Mouse (Mus musculus) lung, postnatal 10 days (tissue): ENCODE results near the gene Mtmr12.

Experiments
- DNase-seq: peaks from one replicate; pipeline ENCODE4 v3.0.0; 2021

Mtmr12 gene

GRCm38 (mm10) chr15:12284794-12285534, 80.1 kb downstream of the Mtmr12 start:
- DNase-seq, result peak; percentile 61

DNA sequence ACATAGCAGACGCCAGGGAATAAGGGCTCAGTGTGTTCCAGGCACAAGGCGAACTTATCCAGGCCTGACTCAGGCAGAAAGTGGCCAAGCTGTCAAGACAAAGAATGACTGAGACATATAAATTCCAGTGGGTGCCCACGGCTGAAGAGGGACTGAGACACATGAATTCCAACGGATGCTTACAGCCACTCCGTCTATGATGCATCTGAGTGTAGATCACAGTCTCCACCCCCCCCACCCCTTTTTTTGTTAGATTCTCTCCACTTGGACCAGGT, 80.6 kb downstream of the Mtmr12 start:
- no peak for DNase-seq

DNA sequence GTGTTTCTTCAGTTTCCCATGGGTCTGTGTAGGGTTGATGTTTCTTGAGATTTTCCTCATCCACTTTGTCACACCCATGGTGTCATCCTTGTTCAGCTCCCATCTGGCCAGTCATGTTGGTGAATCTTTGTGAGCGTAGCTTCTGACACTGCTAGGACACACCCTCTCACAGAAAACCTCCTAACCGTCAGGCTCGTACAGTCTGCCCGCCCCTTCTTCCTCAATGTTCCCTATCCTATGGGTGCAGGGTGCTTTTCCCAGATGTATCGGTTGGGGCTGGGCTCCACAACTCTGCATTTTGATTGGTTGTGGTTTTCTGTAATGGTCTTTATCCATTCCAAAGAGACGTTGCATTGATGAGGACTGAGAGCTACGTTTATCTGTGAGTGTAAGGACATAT, 85.5 kb downstream of the Mtmr12 start:
- no peak for DNase-seq

GRCm38 (mm10) chr15:12291757-12292156, 86.9 kb downstream of the Mtmr12 start:
- DNase-seq, result no peak

GRCm38 (mm10) chr15:12296228-12296627, 91.4 kb downstream of the Mtmr12 start:
- no peak for DNase-seq

DNA sequence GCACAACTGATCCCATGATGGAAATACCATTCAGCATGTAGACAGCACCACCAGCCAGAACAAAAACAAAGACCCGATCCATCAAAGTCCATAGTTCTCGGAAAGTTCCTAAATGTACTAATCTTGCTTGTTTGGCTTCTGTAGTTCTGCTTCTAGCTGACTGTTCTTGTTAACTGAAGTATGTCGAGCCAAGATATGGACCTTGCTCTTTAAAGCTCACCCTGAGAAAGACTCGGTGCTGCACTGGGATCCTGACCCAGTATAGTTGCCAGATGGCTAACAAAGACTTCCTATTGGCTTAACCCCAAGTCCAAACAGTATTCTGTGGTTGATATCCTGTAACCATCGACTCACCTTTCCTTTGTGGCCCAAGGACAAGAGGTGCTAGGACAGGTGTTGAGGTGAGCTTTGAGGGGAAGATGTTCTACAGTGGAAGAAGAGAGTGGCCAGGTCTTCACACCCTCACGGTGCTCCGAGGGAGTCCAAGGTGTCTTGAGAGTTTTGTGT, 93.5 kb downstream of the Mtmr12 start:
- no peak for DNase-seq

- DNase-seq, result no peak
Measured at GRCm38 (mm10) chr15:12301771-12302170, 96.9 kb downstream of the Mtmr12 start.

- peak; percentile 27 for DNase-seq
Measured at GRCm38 (mm10) chr15:12306188-12307071, 101.6 kb downstream of the Mtmr12 start.

DNA sequence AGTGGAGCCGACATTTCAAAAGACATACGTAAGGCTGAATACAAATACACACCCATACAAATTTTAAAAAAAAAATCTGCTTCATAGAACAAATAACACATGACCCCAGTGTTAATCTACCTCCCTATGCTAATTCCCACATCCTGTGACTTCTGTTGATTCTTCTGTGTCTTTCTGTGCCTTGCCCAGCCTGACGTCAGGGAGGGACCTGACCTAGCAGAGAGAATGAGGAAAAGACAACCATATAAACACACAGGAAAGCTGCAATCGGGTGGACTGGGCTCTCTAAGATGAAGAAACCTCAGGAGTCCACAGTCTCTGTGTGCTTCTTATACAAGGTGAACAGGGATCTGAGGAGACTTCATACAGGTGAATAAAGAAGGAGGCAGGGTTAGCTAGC, 102.3 kb downstream of the Mtmr12 start:
- DNase-seq, result no peak

DNA sequence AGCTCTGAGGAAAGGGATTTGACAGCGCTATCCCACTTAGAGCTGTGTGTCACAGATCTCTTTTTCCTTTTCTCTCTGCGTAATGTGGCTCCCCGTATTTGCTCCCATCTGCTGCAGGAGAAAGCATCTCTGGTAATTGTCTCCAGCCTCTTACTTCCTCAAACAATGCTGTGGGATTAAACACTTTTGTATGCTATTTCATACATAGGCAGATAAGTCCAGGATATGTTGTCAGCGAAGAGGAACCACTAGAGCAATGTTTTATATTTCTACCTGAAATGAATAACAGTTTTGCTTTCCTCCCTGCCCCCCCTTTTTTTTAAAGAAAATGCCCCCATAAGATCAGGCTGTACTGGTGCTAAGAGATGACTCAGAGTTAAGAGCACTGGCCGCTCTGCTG, 103.7 kb downstream of the Mtmr12 start:
- DNase-seq, result no peak

- no peak for DNase-seq
Measured at GRCm38 (mm10) chr15:12310676-12311075, 105.8 kb downstream of the Mtmr12 start.

GRCm38 (mm10) chr15:12311465-12311864, 106.6 kb downstream of the Mtmr12 start:
- DNase-seq, result no peak

DNA sequence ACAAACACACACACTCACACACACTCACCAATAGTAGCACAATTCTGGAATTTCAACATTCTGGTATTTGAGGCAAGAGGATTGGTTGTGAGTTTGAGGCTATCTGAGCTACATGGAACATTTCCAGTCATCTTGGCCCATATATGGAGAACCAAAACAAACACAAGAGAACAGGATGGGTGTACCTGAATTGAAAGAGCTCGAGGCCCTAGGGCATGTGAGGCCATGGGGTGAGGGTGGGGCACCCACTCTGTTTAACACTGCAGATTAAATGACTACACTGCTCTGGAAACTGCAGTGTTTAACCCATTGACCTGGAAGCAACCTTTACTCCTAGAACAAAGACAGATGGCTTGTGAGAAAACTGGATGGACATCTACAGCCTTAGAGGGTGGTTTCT, 108.4 kb downstream of the Mtmr12 start:
- peak; percentile 20 for DNase-seq

DNA sequence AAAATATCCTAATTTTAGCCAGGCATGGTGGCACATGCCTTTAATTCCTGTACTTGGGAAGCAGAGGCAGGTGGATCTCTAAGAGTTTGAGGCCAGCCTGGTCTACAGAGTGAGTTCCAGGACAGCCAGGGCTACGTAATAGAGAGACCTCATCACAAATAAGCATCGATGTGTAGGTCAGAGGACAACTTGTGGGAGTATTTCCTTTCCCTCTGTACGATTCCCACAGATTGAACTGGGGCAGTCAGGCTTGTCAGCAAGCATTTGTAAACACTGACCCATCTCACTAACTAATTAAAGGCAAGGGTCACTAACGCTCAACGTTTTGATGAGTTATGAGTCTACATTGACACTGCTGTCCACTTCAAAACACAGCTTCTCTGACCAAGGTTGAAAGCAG, 109.8 kb downstream of the Mtmr12 start:
- DNase-seq, result no peak

DNA sequence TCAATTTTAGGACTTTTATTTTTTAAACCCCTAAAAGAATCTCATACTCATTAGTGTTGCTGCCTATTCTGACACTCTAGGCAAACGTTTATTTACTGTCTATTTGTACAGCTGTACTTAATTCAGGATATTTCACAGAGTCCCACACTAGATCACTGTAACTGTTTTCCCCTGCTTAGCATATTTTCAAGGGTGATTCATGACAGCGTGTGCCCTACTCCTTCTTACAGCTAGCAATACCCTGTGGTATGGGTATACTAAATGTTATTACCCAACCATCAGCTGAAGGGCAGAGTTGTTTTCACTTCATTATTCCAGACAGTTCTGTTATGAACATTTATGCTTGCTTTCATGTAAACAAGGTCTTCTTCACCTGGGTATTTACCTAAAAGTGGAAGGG, 111.2 kb downstream of the Mtmr12 start:
- no peak for DNase-seq

DNA sequence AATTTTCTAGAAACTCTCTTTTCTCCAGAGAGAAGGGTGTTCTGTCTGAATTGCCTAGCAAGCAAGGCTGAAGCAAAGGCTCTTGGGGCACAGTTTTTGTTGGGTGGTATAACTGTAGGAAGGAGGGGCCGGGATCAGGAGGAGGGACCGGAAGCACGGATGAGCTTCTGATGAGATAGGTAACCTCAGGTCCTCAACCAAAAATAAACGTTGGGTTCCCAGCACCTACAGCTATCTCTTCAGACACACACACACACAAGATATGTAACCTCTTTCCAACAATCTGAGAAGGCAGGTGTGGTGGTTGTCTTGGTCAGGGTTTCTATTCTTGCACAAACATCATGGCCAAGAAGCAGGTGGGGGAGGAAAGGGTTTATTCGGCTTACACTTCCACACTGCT, 112.5 kb downstream of the Mtmr12 start:
- DNase-seq, result no peak

DNA sequence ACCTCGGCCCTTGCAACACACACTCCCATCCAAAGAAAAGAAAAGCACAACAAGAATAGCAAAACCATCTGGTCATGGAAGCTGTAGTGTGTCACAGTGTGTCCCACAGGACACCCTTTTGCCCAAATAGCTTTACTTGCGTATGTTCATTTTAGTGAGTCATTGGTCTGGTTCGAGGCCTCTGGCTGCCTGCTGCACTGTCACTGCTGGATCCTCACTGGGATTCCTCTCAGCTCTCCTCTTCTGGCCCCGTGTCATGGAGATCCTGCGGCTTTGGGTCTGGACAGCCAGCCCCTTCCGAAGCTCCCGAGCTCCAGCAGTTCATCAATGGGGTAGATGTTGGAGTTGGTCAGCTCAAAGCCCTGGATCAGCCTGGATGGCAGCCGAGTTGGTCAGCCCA, 113.6 kb downstream of the Mtmr12 start:
- DNase-seq, result no peak

DNA sequence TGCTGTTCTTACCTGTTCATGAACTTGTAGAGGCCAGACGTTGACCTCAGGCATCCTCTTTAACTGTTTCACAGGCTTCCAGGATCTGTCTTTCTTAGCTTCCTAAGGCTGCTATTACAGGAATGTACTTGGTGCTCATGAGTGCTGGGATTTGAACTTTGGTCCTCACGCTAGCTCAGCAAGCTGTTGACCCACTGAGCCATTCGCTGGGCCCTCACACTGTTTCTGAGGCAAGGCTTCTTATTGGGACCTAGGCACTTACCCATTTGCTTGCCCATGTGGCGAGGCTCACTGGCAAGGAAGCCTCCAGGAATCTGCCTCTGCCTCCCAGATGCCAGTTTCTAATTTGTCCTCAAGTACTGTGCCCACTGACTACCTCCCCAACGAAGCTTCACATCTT, 115.1 kb downstream of the Mtmr12 start:
- no peak for DNase-seq

DNA sequence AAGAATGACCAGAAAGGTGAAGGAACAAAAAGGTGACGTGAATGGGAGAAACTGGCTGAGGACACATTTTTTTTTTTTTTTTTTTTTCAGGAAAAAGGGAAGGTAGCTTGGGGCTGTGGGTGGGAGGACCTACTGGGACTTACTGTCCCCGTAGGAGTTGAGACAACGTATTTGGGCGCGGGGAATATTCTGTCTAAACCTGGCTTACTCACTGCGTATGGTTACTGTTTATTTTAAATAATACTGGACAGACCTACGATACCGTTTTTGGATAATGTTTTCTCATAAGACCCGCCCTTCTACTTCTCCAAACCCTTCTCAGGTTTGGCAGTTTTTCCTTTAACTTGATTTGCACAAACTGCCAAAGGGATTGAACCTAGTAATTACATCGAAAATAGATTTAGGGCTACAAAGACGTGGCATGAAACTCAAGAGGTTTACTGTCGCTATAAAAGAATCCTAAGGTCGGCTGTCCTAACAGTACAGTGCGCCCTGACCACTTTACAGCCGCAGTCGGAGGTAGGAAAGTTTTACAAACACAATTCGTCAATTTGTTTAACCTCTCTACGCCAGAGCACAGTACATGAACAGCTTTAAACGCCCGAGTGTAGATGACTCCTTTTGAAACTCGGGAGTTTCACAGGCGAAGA, 115.7 kb downstream of the Mtmr12 start:
- DNase-seq, result no peak

DNA sequence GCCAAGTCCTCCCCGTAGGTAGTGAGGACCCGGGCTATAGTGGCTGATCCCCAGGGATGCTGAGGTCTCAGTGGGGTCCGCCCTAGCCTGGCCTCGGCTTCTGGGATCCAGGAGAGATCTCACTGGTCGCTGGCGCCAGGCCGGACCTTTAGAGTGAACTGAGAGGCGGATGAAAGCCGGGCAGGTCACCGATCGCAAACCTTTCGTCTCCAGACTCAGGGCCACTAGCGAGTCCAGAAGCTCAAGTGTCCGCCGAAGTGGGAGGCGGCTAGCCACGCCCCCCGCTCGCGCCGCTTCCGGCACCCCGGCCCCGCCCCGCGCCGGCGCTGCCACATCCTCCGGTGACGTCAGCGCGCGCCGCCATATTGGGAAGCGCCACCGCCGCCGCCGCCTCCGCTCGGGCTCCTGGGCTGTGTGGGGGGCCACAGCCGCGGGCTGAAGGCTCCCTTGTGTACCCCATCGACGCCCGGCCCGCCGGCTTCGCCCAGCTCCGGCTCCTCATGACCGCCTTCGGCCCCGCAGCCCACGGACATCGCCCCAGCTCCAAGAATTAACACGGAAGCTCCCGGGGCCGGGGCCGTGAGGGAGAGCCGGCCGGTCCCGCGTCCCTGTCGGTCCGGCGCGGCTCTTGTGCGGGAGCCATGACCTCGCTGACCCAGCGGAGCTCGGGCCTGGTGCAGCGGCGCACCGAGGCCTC, 116.4 kb downstream of the Mtmr12 start, which contains the start of gene Golph3:
Gene Golph3, plus strand, starts transcription at position 360 of the 697 bp plus-strand sequence.
- peak; percentile 96 for DNase-seq

GRCm38 (mm10) chr15:12321788-12322621, 117.2 kb downstream of the Mtmr12 start, which contains the start of gene 1810049J17Rik:
1810049J17Rik (minus strand) TSS chr15:12321899.
- peak; percentile 48 for DNase-seq
